Mouse (Mus musculus) 3134 (cell line): ENCODE results near the gene Eng.

Experiments
- DNase-seq: peaks from one replicate; pipeline ENCODE4 v3.0.0-alpha.2; 2011; ENCODE audit warnings: low spot score; ENCODE audit not compliant: insufficient read length; ENCODE audit errors: extremely low read depth

Gene Eng

GRCm38 (mm10) chr2:32724832-32725790, 78.7 kb downstream of the Eng start:
- DNase-seq: no peak

- DNase-seq: peak; percentile 85
Observed at GRCm38 (mm10) chr2:32727435-32727834, 81.0 kb downstream of the Eng start.

- DNase-seq: no peak
Observed at GRCm38 (mm10) chr2:32728463-32728862, 82.1 kb downstream of the Eng start.

DNA sequence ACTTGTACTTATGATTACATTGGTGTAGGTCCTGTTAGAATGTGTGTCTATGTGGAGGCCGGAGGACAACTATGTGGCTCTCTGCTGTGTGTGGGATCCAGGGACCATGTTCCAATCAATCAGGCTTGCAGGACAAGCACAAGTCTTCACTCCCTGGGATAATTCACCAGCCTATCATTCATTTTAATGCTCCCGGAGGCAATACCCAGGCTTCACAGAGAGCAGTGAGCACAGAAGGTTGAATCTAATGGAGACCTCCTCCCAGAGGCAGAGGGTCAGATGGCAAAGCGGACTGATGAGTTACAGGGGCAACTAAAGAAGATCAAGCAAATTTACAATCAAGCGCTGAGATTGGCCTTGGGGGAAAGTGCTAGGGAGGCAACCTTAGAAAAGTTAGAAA, 83.2 kb downstream of the Eng start:
- no peak for DNase-seq

- no peak for DNase-seq
Observed at GRCm38 (mm10) chr2:32730854-32731253, 84.5 kb downstream of the Eng start.

- DNase-seq: no peak
Observed at GRCm38 (mm10) chr2:32731911-32732310, 85.5 kb downstream of the Eng start.
